Mouse (Mus musculus) midbrain, embryonic 11.5 days (tissue): Measurements from ENCODE around the gene Kcnh4. TPM values are rescaled to one million over a fixed set of nuclear protein-coding genes. Genes with fewer than 3 reads are reported as not detected.

Source experiments
- polyA plus RNA-seq: library from polyadenylated mRNA; unstranded; fragments of >200 nt; fragmentation: Nextera tagmentation; extraction: Ambion mirVana; gene quantifications from 2 replicates; pipeline ENCODE4 v1.2.1, GENCODE M21; 2014

Kcnh4 gene
- polyA plus RNA-seq, 1 experiment from 2014 or later, result 2.7 TPM

Other genes starting within 250 kb of the Kcnh4 start
- 298 and 314 TPM in 2 replicates for gene Acly, start 231.9 kb downstream of the Kcnh4 start, polyA plus RNA-seq
- 1.4 and 1.8 TPM in 2 replicates for gene Ttc25, start 214.3 kb downstream of the Kcnh4 start, polyA plus RNA-seq
- gene Cnp, start 185.0 kb downstream of the Kcnh4 start, polyA plus RNA-seq, result 15.7 and 16.9 TPM in 2 replicates
- gene Nkiras2, start 140.7 kb downstream of the Kcnh4 start, polyA plus RNA-seq, result 96.4 and 110 TPM in 2 replicates
- gene Dnajc7, start 139.8 kb downstream of the Kcnh4 start, polyA plus RNA-seq, result 96.1 TPM in 2 replicates
- 0.72 TPM in 1 of 2 replicates, not detected in the other for gene Zfp385c, start 67.5 kb downstream of the Kcnh4 start, polyA plus RNA-seq
- gene Dhx58, start 55.7 kb downstream of the Kcnh4 start, polyA plus RNA-seq, result 2.0 and 2.1 TPM in 2 replicates
- 44.4 and 57.2 TPM in 2 replicates for gene Kat2a, start 47.5 kb downstream of the Kcnh4 start, polyA plus RNA-seq
- gene Hspb9, start 46.1 kb downstream of the Kcnh4 start, polyA plus RNA-seq, result 0.47 and 0.52 TPM in 2 replicates
- gene Rab5c, start 21.7 kb downstream of the Kcnh4 start, polyA plus RNA-seq, result 83.6 and 85.0 TPM in 2 replicates
- gene Hcrt, start 3.0 kb upstream of the Kcnh4 start, polyA plus RNA-seq, result not detected in 2 replicates
- gene Ghdc, start 11.0 kb upstream of the Kcnh4 start, polyA plus RNA-seq, result 1.3 and 1.7 TPM in 2 replicates
- gene Stat5b, start 90.8 kb upstream of the Kcnh4 start, polyA plus RNA-seq, result 14.6 and 17.3 TPM in 2 replicates
- gene Stat5a, start 99.4 kb upstream of the Kcnh4 start, polyA plus RNA-seq, result 0.97 and 1.4 TPM in 2 replicates
- 22.8 and 24.0 TPM in 2 replicates for gene Stat3, start 179.6 kb upstream of the Kcnh4 start, polyA plus RNA-seq
- 12.5 and 14.8 TPM in 2 replicates for gene Cavin1, start 210.9 kb upstream of the Kcnh4 start, polyA plus RNA-seq
- gene Atp6v0a1, start 249.5 kb upstream of the Kcnh4 start, polyA plus RNA-seq, result 42.5 and 45.9 TPM in 2 replicates